Mouse (Mus musculus): Measurements from ENCODE around the gene Blvra.
"Not testable (repeated sequence)": the region's sequence is repeated elsewhere in the genome, so short reads cannot be mapped to it uniquely, and the experiment has no call there.

The Blvra gene

DNA sequence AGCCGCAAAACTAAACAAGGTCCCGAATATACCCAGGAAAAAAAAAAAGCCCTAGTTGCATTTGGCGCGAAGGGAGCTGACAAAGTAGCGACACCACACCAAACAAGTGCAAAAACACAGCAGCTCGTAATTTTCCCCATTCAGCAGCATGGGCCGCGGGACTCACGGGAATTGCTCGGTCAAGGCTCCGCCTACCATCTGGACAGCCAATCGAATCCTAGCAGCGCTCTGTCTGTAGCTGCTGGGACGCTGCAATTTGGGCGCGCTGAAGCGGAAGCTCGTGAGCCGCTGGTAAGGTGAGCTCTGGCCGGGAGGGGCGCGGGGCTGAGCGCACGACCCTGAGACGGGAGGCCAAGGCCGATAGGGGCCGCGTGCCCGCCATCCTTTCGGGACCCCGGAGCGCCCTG, at the start of gene Blvra:
Blvra (plus strand) TSS at position 231 of the 407 bp plus-strand sequence.
- DNase-seq, result peak; percentile 86

GRCm38 (mm10) chr2:127035006-127035605, 35.4 kb upstream of the Blvra start:
- no peak for DNase-seq

- DNase-seq, result no peak
These were observed 33.2 kb upstream of the Blvra start for GRCm38 (mm10) chr2:127037299-127037698.

- DNase-seq, result no peak
These were observed 9.0 kb upstream of the Blvra start for GRCm38 (mm10) chr2:127061471-127061870.

- DNase-seq, result no peak
These were observed 1.7 kb upstream of the Blvra start for GRCm38 (mm10) chr2:127068806-127069205.

GRCm38 (mm10) chr2:127069781-127070434, 557 bp upstream of the Blvra start:
- DNase-seq, result no peak

DNA sequence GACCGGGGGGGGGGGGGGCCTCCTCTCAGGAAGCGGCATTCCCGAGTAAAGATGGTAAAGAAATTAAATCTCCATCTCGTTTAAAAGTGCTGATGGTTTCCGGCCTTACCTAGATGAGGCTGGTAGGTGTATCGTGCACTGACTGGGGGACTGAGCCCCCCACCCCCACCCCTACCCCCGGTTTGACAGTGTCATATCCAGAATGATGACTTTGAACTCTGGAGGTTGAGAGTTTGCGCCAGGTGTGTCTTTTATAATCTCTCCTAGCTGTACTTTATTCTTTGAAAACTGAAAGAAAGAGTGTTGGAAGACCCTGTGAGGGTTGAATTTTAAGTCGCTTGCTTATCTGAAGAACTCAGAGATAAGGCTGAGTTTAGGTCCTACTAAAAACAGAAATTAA, 414 bp downstream of the Blvra start:
- DNase-seq, result peak in 1 of 2 experiments; percentile 8

- DNase-seq, result no peak
These were observed 3.7 kb downstream of the Blvra start for GRCm38 (mm10) chr2:127074116-127074515.

GRCm38 (mm10) chr2:127077611-127078010, 7.1 kb downstream of the Blvra start:
- DNase-seq, result no peak

DNA sequence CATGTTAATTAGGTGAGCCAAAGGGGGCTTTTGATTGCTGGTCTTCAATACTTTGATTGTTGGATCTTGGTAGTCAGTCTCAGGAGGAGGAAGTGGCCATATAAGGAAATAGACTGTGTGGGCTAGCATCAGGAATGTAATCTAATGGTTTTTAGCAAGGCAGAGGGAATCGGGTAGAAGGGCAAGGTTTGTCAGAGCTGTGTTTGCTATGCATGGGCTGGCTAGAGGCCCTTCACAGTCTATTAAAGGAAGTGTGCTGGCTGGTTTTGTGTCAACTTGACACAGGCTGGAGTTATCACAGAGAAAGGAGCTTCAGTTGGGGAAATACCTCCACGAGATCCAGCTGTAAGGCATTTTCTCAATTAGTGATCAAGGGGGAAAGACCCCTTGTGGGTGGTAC, 8.6 kb downstream of the Blvra start:
- DNase-seq, result not testable (repeated sequence)

GRCm38 (mm10) chr2:127079881-127080590, 9.6 kb downstream of the Blvra start:
- DNase-seq, result no peak

DNA sequence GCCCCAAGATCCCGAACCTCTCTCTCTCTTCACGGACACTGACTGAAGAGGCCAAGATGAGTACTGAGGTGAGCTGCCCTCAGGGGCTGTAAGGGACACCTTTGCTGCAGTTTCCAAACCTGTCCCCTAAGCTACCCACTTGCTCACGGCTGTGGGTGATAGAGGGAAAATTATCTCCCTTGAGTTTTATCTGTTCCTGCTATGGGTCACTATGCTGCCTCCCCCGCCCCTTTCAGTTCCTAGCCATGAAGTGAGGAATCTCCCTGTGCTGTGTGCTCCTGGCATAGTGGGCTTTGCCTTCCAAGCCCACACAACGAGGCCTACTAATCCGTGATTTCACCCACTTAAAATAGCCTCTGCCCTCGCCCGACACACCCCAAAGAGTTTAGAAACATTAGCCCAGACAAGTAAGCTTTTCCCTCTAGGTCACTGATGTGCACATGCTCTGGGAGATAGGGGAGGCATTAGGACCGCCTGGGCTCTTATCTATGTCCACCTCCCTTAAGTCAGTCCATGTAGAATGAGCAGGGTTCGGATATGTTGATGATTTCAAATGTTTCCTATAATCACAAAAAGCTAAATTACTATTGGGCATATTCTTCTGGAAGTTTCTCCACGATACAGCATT, 10.2 kb downstream of the Blvra start:
- DNase-seq, result no peak

DNA sequence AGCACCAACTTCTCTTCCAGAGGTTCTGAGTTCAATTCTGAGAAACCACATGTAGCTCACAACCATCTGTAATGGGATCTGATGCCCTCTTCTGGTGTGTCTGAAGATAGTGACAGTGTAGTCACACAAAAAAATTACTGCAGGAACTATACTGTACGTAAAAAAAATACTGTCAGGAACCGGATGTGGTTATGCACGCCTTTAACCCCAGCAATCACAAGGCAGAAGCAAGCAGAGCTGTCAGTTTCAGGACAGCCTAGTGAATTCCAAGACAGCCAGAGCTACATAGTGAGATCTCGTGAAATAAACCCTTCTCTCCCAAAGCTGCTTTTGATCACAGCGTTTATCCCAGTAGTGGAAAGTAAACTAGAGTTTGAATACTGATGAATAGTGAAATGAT, 15.8 kb downstream of the Blvra start:
- DNase-seq, result no peak

DNA sequence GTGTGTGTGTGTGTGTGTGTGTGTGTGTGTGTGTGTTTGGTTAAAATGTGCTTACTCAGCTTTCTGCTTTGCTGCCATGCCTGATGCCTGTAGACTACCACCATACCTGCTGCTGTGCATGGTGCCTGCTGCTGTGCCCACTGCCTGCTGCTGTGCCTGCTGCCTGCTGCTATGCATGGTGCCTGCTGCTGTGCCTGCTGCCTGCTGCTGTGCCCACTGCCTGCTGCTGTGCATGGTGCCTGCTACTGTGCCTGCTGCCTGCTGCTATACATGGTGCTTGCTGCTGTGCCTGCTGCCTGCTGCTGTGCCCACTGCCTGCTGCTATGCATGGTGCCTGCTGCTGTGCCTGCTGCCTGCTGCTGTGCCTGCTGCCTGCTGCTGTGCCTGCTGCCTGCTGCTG, 19.7 kb downstream of the Blvra start:
- DNase-seq, result not testable (repeated sequence)

- DNase-seq, result no peak
These were observed 21.5 kb downstream of the Blvra start for GRCm38 (mm10) chr2:127092000-127092399.

- DNase-seq, result no peak
These were observed 38.5 kb downstream of the Blvra start for GRCm38 (mm10) chr2:127108986-127109385.

DNA sequence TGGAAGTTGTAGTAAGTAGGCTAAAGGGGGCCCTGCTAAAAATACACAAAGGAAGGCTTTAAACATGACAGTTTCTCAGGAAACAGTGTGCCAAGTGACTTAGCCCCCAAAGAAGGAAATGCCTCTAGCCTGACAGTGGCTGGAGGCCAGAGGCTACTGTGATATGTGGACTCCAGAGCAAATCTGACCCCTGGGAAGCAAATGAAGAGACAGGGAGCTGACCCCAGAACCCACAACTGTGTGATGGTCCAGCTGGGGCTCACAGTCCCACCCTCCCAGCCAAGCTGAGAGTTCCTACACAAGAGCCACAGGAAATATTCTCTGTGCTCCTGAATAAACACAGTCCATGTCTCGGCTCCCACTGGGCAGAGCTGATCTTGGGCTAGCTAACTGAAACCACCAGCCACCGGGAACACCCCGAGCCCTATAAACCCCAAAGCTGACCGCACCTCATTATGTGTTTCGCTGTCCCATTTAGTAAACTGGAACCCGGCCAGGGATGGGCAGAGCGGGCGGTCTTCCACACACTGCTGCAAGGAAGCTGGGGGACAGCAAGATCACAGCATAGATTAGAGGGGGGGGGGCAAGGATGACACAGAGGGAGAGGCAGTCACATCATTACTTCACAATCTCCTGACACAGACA, 51.2 kb downstream of the Blvra start:
- DNase-seq, result no peak

DNA sequence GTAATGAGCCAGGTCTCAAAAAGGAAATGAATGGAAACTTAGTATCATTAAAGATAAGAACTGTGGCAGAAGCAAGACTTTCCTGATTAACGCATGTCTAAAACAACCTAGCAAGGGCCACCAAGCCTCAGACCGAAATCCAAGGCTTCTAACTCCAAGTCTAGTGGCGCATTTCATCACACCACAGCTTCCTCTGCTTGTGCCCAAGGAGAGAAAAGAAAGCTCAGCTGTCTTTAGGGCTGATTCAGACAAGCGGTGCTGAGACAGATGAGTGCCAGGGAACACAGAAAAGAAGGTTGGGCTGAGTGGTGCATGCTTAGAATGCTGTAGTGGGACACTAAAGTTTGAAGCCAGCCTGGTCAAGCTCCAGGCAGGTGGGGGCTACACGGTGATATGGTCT, 58.5 kb downstream of the Blvra start:
- no peak for DNase-seq

DNA sequence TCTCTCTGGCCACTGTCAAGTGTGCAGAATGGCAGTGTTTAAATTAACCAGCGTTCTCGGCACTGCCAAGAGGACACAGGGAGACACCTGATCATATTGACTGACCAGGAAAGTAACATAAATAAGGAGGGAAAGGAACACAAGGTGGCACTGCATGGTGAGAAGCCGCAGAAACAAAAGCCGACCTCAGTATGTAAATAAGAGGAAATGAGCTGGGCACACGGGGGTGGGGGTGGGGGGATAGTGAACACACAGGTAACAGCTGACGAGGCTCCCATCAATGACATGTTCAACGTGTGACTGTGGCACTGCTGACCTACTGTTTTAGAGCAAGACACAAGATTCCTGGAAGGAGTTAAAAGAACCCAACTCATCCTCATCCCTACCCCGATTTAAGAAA, 60.9 kb downstream of the Blvra start:
- DNase-seq, result no peak

- peak; percentile 90 to 92 for DNase-seq
These were observed 63.4 kb downstream of the Blvra start, which contains the start of gene Ncaph for GRCm38 (mm10) chr2:127133621-127134461. Gene Ncaph, minus strand, starts transcription at chr2:127133954.

DNA sequence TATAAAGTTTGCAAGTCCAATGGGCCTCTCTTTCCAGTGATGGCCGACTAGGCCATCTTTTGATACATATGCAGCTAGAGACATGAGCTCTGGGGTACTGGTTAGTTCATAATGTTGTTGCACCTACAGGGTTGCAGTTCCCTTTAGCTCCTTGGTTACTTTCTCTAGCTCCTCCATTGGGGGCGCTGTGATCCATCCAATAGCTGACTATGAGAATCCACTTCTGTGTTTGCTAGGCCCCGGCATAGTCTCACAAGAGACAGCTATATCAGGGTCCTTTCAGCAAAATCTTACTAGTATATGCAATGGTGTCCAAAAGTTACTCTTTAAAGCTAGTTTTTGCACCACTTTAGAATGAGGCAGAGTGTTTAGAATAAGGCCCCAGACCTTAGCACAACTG, 64.8 kb downstream of the Blvra start:
- not testable (repeated sequence) for DNase-seq

DNA sequence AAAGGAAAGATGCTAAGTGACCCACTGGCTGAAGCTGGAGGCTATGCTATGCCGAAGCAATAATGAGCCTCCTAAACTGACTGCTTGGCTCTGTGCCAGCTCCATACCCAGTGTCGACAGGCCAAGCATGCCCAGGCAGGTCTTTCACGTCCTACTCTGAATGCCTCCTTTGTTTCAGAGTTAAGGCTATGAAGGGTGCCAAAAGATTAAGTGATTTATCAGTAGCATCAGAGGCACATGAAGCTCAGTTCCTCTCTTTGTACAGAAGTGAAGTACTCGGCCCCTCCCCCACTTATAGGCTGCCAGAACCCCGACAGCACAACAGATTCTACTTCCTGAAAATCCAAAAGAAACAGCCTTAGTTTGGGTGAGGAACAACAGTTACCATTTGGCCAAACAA, 66.5 kb downstream of the Blvra start:
- peak in 1 of 2 experiments; percentile 15 for DNase-seq

All from cerebellum, postnatal 36 days (tissue).